Mouse (Mus musculus): ENCODE results near the gene Mtx1. TPM values are rescaled to one million over a fixed set of nuclear protein-coding genes. Genes with fewer than 3 reads are reported as not detected.
A peak's percentile ranks its signal among the peaks of the same experiment; 100 is the strongest.

Mtx1 gene
- 10 to 100 TPM; 85.4 to 96.0 (median 94.4) TPM for total RNA-seq (2022)

- DNase-seq (ENCODE audit: low spot score in 2 of 2) = no peak
These were observed at the start of gene Mtx1 for GRCm38 (mm10) chr3:89226900-89227299. Gene Mtx1, minus strand, starts transcription at chr3:89227088.

- no peak for DNase-seq (ENCODE audit: low spot score in 2 of 2)
These were observed 49.2 kb upstream of the Mtx1 start for GRCm38 (mm10) chr3:89276061-89276460.

GRCm38 (mm10) chr3:89271760-89272159, 44.9 kb upstream of the Mtx1 start:
- no peak for DNase-seq (ENCODE audit: low spot score in 2 of 2)

- DNase-seq (ENCODE audit: low spot score in 2 of 2) = peak; percentile 68 to 71
These were observed 44.0 kb upstream of the Mtx1 start for GRCm38 (mm10) chr3:89270891-89271290.

GRCm38 (mm10) chr3:89270051-89270755, 43.3 kb upstream of the Mtx1 start, which contains the start of gene Slc50a1:
Gene Slc50a1, minus strand, starts transcription at chr3:89270570.
- peak; percentile 60 to 80 for DNase-seq (ENCODE audit: low spot score in 2 of 2)

GRCm38 (mm10) chr3:89268916-89269315, 42.0 kb upstream of the Mtx1 start:
- no peak for DNase-seq (ENCODE audit: low spot score in 2 of 2)

GRCm38 (mm10) chr3:89266439-89266893, 39.6 kb upstream of the Mtx1 start:
- DNase-seq (ENCODE audit: low spot score in 2 of 2) = peak; percentile 78 to 83

- no peak for DNase-seq (ENCODE audit: low spot score in 2 of 2)
These were observed 35.5 kb upstream of the Mtx1 start for GRCm38 (mm10) chr3:89262417-89262816.

GRCm38 (mm10) chr3:89260211-89260610, 33.3 kb upstream of the Mtx1 start:
- DNase-seq (ENCODE audit: low spot score in 2 of 2) = no peak

GRCm38 (mm10) chr3:89259076-89259475, 32.2 kb upstream of the Mtx1 start, which contains the start of gene Dpm3:
Gene Dpm3, plus strand, starts transcription at chr3:89259358.
- no peak for DNase-seq (ENCODE audit: low spot score in 2 of 2)

GRCm38 (mm10) chr3:89256177-89256576, 29.3 kb upstream of the Mtx1 start:
- peak in 1 of 2 experiments; percentile 2 for DNase-seq (ENCODE audit: low spot score in 2 of 2)

- no peak for DNase-seq (ENCODE audit: low spot score in 2 of 2)
These were observed 28.1 kb upstream of the Mtx1 start for GRCm38 (mm10) chr3:89254994-89255393.

- DNase-seq (ENCODE audit: low spot score in 2 of 2) = no peak
These were observed 24.5 kb upstream of the Mtx1 start for GRCm38 (mm10) chr3:89251365-89251895.

- DNase-seq (ENCODE audit: low spot score in 2 of 2) = no peak
These were observed 23.6 kb upstream of the Mtx1 start for GRCm38 (mm10) chr3:89250435-89251040.

- DNase-seq (ENCODE audit: low spot score in 2 of 2) = no peak
These were observed 20.6 kb upstream of the Mtx1 start for GRCm38 (mm10) chr3:89247466-89247865.

GRCm38 (mm10) chr3:89246261-89247100, 19.6 kb upstream of the Mtx1 start, which contains the start of gene Trim46:
Gene Trim46, minus strand, starts transcription at chr3:89246309.
- DNase-seq (ENCODE audit: low spot score in 2 of 2) = peak; percentile 89 to 91

- no peak for DNase-seq (ENCODE audit: low spot score in 2 of 2)
These were observed 18.8 kb upstream of the Mtx1 start, which contains the start of gene Krtcap2 for GRCm38 (mm10) chr3:89245688-89246171. Gene Krtcap2, plus strand, starts transcription at chr3:89245966.

- DNase-seq (ENCODE audit: low spot score in 2 of 2) = no peak
These were observed 18.2 kb upstream of the Mtx1 start for GRCm38 (mm10) chr3:89244982-89245687.

GRCm38 (mm10) chr3:89244158-89244981, 17.5 kb upstream of the Mtx1 start:
- no peak for DNase-seq (ENCODE audit: low spot score in 2 of 2)

GRCm38 (mm10) chr3:89243609-89244008, 16.7 kb upstream of the Mtx1 start:
- DNase-seq (ENCODE audit: low spot score in 2 of 2) = no peak

Measured in layer of hippocampus, adult 8-10 months (tissue).